Mouse (Mus musculus): ENCODE data around the gene Abcb11. TPM values are rescaled to one million over a fixed set of nuclear protein-coding genes. Genes with fewer than 3 reads are reported as not detected.

Abcb11 gene
- polyA plus RNA-seq, 1 experiment, result 2.2 TPM

DNA sequence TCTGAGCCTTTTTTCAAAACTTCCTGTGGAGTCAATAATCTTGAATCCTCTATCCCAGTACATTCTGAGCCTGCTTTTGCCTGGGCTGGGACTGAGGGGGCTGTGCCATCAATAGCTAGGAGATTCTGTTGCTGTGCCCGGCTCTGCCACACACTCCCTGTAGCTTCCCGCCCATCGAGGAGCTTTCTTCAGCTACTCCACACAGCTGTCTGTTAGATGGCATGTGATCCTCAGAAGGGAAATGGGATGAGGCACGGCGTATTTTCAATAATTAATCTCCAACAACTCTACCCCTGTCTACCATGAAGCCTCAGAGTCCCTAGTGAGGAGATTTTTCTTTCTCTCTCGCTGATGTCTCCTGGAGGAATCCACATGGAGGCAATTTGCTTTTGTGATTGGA, 113.8 kb downstream of the Abcb11 start:
- TF ChIP-seq POLR2A (IDR thresholded peaks at IDR 0.05; ENCODE audit: control insufficient read depth, low read depth, low read length) (no peak), CTCF (IDR thresholded peaks at IDR 0.05; ENCODE audit: control insufficient read depth, insufficient read depth, insufficient replicate concordance, low read depth, low read length) (no peak)
- H3K27me3 ChIP-seq (ENCODE audit: control insufficient read depth, insufficient read depth, low read length), result no peaks in the 10 kb centered on the region
- no peak overlapping the region for H3K4me3 ChIP-seq (ENCODE audit: control insufficient read depth, low read depth, low read length)
- H3K27ac ChIP-seq (ENCODE audit: control insufficient read depth, insufficient read depth, low read depth, low read length), result no peak overlapping the region
- no peaks in the 10 kb centered on the region for H3K36me3 ChIP-seq (ENCODE audit: control insufficient read depth, insufficient read depth, low read length)
- H3K4me1 ChIP-seq (ENCODE audit: control insufficient read depth, insufficient read depth, low read length), result no peaks in the 10 kb centered on the region

- no peaks in the 10 kb centered on the region for H3K36me3 ChIP-seq (ENCODE audit: control insufficient read depth, insufficient read depth, low read length)
- H3K4me3 ChIP-seq (ENCODE audit: control insufficient read depth, low read depth, low read length), result no peak overlapping the region
- H3K4me1 ChIP-seq (ENCODE audit: control insufficient read depth, insufficient read depth, low read length), result no peaks in the 10 kb centered on the region
- H3K27me3 ChIP-seq (ENCODE audit: control insufficient read depth, insufficient read depth, low read length), result no peaks in the 10 kb centered on the region
- no peak overlapping the region for H3K27ac ChIP-seq (ENCODE audit: control insufficient read depth, insufficient read depth, low read depth, low read length)
- TF ChIP-seq CTCF (IDR thresholded peaks at IDR 0.05; ENCODE audit: control insufficient read depth, insufficient read depth, insufficient replicate concordance, low read depth, low read length) (no peak), POLR2A (IDR thresholded peaks at IDR 0.05; ENCODE audit: control insufficient read depth, low read depth, low read length) (no peak)
These were observed 115.5 kb downstream of the Abcb11 start for GRCm38 (mm10) chr2:69226876-69227275.

- TF ChIP-seq CTCF (IDR thresholded peaks at IDR 0.05; ENCODE audit: control insufficient read depth, insufficient read depth, insufficient replicate concordance, low read depth, low read length) (no peak), POLR2A (IDR thresholded peaks at IDR 0.05; ENCODE audit: control insufficient read depth, low read depth, low read length) (no peak)
- Histone ChIP-seq H3K4me3 (ENCODE audit: control insufficient read depth, low read depth, low read length) (no peak overlapping the region), H3K36me3 (ENCODE audit: control insufficient read depth, insufficient read depth, low read length) (no peaks in the 10 kb centered on the region), H3K27ac (ENCODE audit: control insufficient read depth, insufficient read depth, low read depth, low read length) (no peak overlapping the region), H3K27me3 (ENCODE audit: control insufficient read depth, insufficient read depth, low read length) (no peaks in the 10 kb centered on the region), H3K4me1 (ENCODE audit: control insufficient read depth, insufficient read depth, low read length) (no peaks in the 10 kb centered on the region)
These were observed 117.7 kb downstream of the Abcb11 start for GRCm38 (mm10) chr2:69224724-69225123.

- H3K27me3 ChIP-seq (ENCODE audit: control insufficient read depth, insufficient read depth, low read length), result no peaks in the 10 kb centered on the region
- no peak overlapping the region for H3K4me3 ChIP-seq (ENCODE audit: control insufficient read depth, low read depth, low read length)
- no peak for TF ChIP-seq CTCF (IDR thresholded peaks at IDR 0.05; ENCODE audit: control insufficient read depth, insufficient read depth, insufficient replicate concordance, low read depth, low read length)
- TF ChIP-seq POLR2A (IDR thresholded peaks at IDR 0.05; ENCODE audit: control insufficient read depth, low read depth, low read length), result no peak
- no peaks in the 10 kb centered on the region for H3K36me3 ChIP-seq (ENCODE audit: control insufficient read depth, insufficient read depth, low read length)
- no peaks in the 10 kb centered on the region for H3K4me1 ChIP-seq (ENCODE audit: control insufficient read depth, insufficient read depth, low read length)
- no peak overlapping the region for H3K27ac ChIP-seq (ENCODE audit: control insufficient read depth, insufficient read depth, low read depth, low read length)
These were observed 119.6 kb downstream of the Abcb11 start for GRCm38 (mm10) chr2:69222815-69223214.

- TF ChIP-seq POLR2A (IDR thresholded peaks at IDR 0.05; ENCODE audit: control insufficient read depth, low read depth, low read length) (no peak), CTCF (IDR thresholded peaks at IDR 0.05; ENCODE audit: control insufficient read depth, insufficient read depth, insufficient replicate concordance, low read depth, low read length) (no peak)
- Histone ChIP-seq H3K27ac (ENCODE audit: control insufficient read depth, insufficient read depth, low read depth, low read length) (no peak overlapping the region), H3K4me1 (ENCODE audit: control insufficient read depth, insufficient read depth, low read length) (no peaks in the 10 kb centered on the region), H3K4me3 (ENCODE audit: control insufficient read depth, low read depth, low read length) (no peak overlapping the region), H3K27me3 (ENCODE audit: control insufficient read depth, insufficient read depth, low read length) (no peaks in the 10 kb centered on the region), H3K36me3 (ENCODE audit: control insufficient read depth, insufficient read depth, low read length) (no peaks in the 10 kb centered on the region)
These were observed 120.5 kb downstream of the Abcb11 start for GRCm38 (mm10) chr2:69221868-69222416.

- H3K36me3 ChIP-seq (ENCODE audit: control insufficient read depth, insufficient read depth, low read length), result no peaks in the 10 kb centered on the region
- H3K4me1 ChIP-seq (ENCODE audit: control insufficient read depth, insufficient read depth, low read length), result no peaks in the 10 kb centered on the region
- no peak overlapping the region for H3K4me3 ChIP-seq (ENCODE audit: control insufficient read depth, low read depth, low read length)
- no peak for TF ChIP-seq POLR2A (IDR thresholded peaks at IDR 0.05; ENCODE audit: control insufficient read depth, low read depth, low read length)
- no peak for TF ChIP-seq CTCF (IDR thresholded peaks at IDR 0.05; ENCODE audit: control insufficient read depth, insufficient read depth, insufficient replicate concordance, low read depth, low read length)
- H3K27ac ChIP-seq (ENCODE audit: control insufficient read depth, insufficient read depth, low read depth, low read length), result no peak overlapping the region
- H3K27me3 ChIP-seq (ENCODE audit: control insufficient read depth, insufficient read depth, low read length), result no peaks in the 10 kb centered on the region
These were observed 127.2 kb downstream of the Abcb11 start for GRCm38 (mm10) chr2:69215242-69215641.

DNA sequence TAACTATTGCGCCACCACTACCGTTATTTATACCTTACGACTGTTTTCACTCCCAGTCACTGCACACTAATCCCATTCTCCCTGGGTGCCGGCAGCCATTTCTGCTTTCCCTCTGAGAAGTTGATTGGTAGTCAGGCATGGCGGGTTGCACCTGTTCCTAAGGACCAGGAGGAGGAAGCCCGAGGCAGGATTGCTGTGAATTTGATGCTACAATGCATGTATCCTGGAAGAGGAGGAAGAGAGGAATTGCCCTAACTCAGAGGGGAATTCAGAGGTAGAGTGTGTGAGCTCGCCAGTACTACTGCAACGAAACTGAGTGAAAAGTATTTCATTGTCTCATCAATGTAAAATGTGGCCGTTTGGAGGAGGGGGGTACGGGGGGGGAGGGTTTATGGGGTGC, 129.8 kb downstream of the Abcb11 start:
- H3K4me3 ChIP-seq (ENCODE audit: control insufficient read depth, low read depth, low read length), result no peak overlapping the region
- TF ChIP-seq POLR2A (IDR thresholded peaks at IDR 0.05; ENCODE audit: control insufficient read depth, low read depth, low read length), result no peak
- no peak for TF ChIP-seq CTCF (IDR thresholded peaks at IDR 0.05; ENCODE audit: control insufficient read depth, insufficient read depth, insufficient replicate concordance, low read depth, low read length)

DNA sequence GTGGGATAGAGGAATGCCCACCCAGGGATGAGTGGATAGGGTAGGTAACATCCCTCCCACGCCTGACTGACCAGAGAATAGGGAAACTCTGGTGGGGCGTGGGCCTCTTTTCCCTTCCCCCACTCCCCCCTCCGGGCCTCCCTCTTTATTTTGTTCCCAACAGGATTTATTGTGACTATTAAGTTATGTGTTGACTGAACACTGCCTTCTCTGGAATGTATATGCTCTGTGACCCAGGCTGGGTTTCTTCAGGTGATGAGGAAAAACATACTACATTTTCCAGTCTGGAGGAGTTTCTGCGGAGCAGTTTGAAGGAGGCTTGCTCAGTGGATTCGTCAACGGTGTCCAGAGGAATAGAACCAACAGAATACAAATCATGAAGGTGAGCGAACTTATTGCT, 131.6 kb downstream of the Abcb11 start, which contains the start of gene G6pc2:
TSS of gene G6pc2 (plus strand) at position 301 of the 400 bp plus-strand sequence.
- TF ChIP-seq POLR2A (IDR thresholded peaks at IDR 0.05; ENCODE audit: control insufficient read depth, low read depth, low read length) (no peak), CTCF (IDR thresholded peaks at IDR 0.05; ENCODE audit: control insufficient read depth, insufficient read depth, insufficient replicate concordance, low read depth, low read length) (no peak)
- Histone ChIP-seq H3K36me3 (ENCODE audit: control insufficient read depth, insufficient read depth, low read length) (no peaks in the 10 kb centered on the region), H3K4me3 (ENCODE audit: control insufficient read depth, low read depth, low read length) (no peak within 1 kb of the TSS), H3K27ac (ENCODE audit: control insufficient read depth, insufficient read depth, low read depth, low read length) (no peak within 1 kb of the TSS), H3K27me3 (ENCODE audit: control insufficient read depth, insufficient read depth, low read length) (no peaks in the 10 kb centered on the region), H3K4me1 (ENCODE audit: control insufficient read depth, insufficient read depth, low read length) (peaks cover 2% of the 10 kb centered on the region)

More for the DNA sequence above, 129.8 kb downstream of the Abcb11 start:
- Histone ChIP-seq H3K27me3 (ENCODE audit: control insufficient read depth, insufficient read depth, low read length) (no peaks in the 10 kb centered on the region), H3K27ac (ENCODE audit: control insufficient read depth, insufficient read depth, low read depth, low read length) (no peak overlapping the region), H3K4me1 (ENCODE audit: control insufficient read depth, insufficient read depth, low read length) (no peaks in the 10 kb centered on the region), H3K36me3 (ENCODE audit: control insufficient read depth, insufficient read depth, low read length) (no peaks in the 10 kb centered on the region)

Data from testis, adult 2 months (tissue).